Mouse (Mus musculus) heart, adult 2 months (tissue): ENCODE measurements around the gene Pcmt1. TPM values are rescaled to one million over a fixed set of nuclear protein-coding genes. Genes with fewer than 3 reads are reported as not detected.

ENCODE experiments used
- DNase-seq, 2 experiments: peaks; one replicate each; pipeline ENCODE4 v3.0.0; 2021
- H3K27ac ChIP-seq: fragments of 200-600 bp; 2 replicates; pipeline ENCODE4 v1.8.1; 2022
- H3K27me3 ChIP-seq: fragments of 200-500 bp; 2 replicates; pipeline ENCODE4 v1.6.1; 2012; ENCODE audit warnings: mild to moderate bottlenecking, low read length, inconsistent platforms, mixed read lengths; ENCODE audit not compliant: control insufficient read depth, insufficient read depth
- H3K36me3 ChIP-seq: fragments of 200-500 bp; 2 replicates; pipeline ENCODE4 v1.6.1; 2012; ENCODE audit warnings: low read length, inconsistent platforms; ENCODE audit not compliant: control insufficient read depth, insufficient read depth
- H3K4me1 ChIP-seq: fragments of 200-500 bp; 2 replicates; pipeline ENCODE4 v1.6.1; 2011; ENCODE audit warnings: low read length; ENCODE audit not compliant: control insufficient read depth, insufficient read depth
- H3K4me3 ChIP-seq: fragments of 200-600 bp; 2 replicates; pipeline ENCODE4 v1.8.1; 2022
- H3K79me2 ChIP-seq: fragments of 200-500 bp; replicated peaks from 2 replicates; pipeline ENCODE4 v1.6.1; 2012; ENCODE audit warnings: mild to moderate bottlenecking, inconsistent platforms, low read length, moderate library complexity, mixed read lengths; ENCODE audit not compliant: control insufficient read depth, insufficient read depth
- H3K9ac ChIP-seq: fragments of 200-500 bp; 2 replicates; pipeline ENCODE4 v1.6.1; 2012; ENCODE audit warnings: low read depth, mild to moderate bottlenecking, control low read depth, inconsistent platforms, low read length, mixed read lengths
- CTCF ChIP-seq: fragments of 200-600 bp; IDR thresholded peaks from 2 replicates; pipeline ENCODE4 v1.8.1; 2022; ENCODE audit warnings: antibody characterized with exemption, mild to moderate bottlenecking, moderate library complexity
- EP300 ChIP-seq: fragments of 200-500 bp; IDR thresholded peaks from 2 replicates; pipeline ENCODE4 v1.6.1; 2011; ENCODE audit warnings: low read depth, low read length, control low read depth; ENCODE audit not compliant: insufficient read depth
- POLR2A ChIP-seq: fragments of 200-500 bp; IDR thresholded peaks from 2 replicates; pipeline ENCODE4 v1.6.1; 2011; ENCODE audit warnings: mild to moderate bottlenecking, low read depth, low read length, control low read depth; ENCODE audit not compliant: insufficient read depth
- WGBS: fragments of 180-500 bp; shearing (Covaris S2); methylation state at CpG from one replicate; pipeline ENCODE4 v1.1.7; 2018; 5-methylcytosine and 5-hydroxymethylcytosine counted together
- intact Hi-C: fragments of 180-260 bp; cut with DNase I; formaldehyde crosslinking; loops from one replicate; pipeline ENCODE4 v1.15.1; 2025
- polyA plus RNA-seq: library from polyadenylated mRNA; depleted of rRNA; stranded (reverse); fragments of >200 nt; gene quantifications from 2 replicates; pipeline ENCODE4 v1.2.3, GENCODE M21; 2012
- total RNA-seq, 2 experiments: library from RNA; stranded (reverse); gene quantifications; 2 replicates each; pipeline ENCODE4 v1.2.3; 2021

The Pcmt1 gene
- total and polyA plus RNA-seq, 3 experiments: 35.3 to 101 (median 92.5) TPM

DNA sequence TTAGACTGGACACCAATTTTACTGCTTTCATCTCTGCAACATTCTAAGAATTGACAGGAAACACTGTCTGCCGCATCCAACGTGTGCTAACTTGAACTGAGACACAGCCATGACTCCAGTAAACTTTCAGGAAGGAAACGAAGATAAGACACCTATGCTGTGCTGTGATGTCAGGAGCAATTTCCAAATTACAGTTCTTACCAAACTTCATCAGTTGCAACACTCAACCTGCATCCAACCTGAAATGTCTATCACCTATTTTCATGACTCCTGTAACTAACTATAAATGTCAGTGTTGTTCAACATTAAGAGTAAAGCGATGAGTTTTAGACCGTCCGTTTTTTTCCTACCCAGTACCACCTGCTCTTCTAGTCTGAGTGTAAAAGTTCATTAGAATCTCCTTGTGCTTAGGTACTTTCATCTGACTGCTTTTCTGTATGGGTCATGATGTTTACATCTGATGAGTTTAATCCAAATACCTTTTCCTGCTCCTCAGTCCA, 16.9 kb downstream of the Pcmt1 start:
- Histone ChIP-seq H3K27me3 (no peaks in the 10 kb centered on the region), H3K4me1 (peaks cover 3% of the 10 kb centered on the region), H3K36me3 (peaks cover 3% of the 10 kb centered on the region; the same call in 1 of the 2 replicates), H3K79me2 (peaks cover 2% of the 10 kb centered on the region; the same call in 1 of the 2 replicates), H3K9ac (peak overlapping the region; percentile 93), H3K4me3 (peak overlapping the region; percentile 94), H3K27ac (peak overlapping the region; percentile 96)
- TF ChIP-seq EP300: no peak
- DNase-seq: no peak
- WGBS: 35% methylated on average over 6 of the region's 6 CpGs
- intact Hi-C loops: loop anchor here (10.0 kb wide), 1 partner anchor 121 kb away; no protein-coding TSS in a partner anchor

DNA sequence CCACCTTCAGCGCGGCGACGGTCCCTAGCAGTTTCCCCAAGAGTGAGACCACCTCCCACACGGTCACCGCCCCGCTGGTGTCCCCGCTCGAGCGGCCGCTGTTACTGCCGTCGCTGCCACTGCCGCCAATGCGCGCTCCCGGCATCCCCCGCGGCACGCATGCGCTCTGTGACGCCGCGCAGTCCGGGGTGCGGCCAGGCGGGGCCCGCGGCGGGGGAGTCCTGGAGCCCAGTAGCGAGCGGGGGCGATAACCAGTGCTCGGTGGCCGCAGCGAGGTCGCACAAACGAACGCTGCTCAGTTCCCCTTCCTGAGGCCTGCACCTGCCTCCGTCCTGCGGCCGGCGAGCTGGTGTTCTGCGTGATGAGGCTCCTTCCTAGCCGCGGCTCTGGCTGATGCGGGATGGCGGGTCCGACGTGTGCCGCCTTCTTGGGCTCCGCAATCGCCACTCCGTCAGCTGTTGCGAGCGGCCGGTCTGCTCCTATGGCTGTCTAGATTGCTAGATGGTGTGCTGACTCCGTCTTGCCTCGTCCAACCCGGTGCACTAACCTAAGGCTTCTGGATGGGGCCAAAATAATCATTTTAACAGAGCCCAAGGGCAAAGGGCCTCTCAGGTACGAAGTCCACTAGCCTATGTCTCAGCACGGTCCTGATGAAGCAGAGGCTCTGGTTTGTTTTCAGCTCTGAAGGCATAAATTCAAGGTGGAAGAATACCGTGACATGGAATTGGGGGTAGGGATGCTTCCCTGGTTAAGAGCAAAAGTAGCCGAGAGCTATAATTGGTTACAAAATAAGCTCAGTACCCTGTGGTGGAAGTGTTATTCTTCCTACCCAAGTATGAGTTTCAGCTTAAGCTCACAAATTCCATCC, 17.5 kb downstream of the Pcmt1 start:
- TF ChIP-seq CTCF: peak; percentile 14; the same call in 1 of the 2 replicates
- TF ChIP-seq POLR2A: peak; percentile 91
- 0 out of 2 replicates have a peak, but pooled peaks have one; percentile 31 for TF ChIP-seq EP300
- Histone ChIP-seq H3K4me1 (peaks cover 3% of the 10 kb centered on the region), H3K27ac (peak overlapping the region; percentile 96), H3K27me3 (no peaks in the 10 kb centered on the region), H3K36me3 (peaks cover 3% of the 10 kb centered on the region; the same call in 1 of the 2 replicates), H3K79me2 (peaks cover 2% of the 10 kb centered on the region), H3K4me3 (peak overlapping the region; percentile 94), H3K9ac (peak overlapping the region; percentile 93)
- peak; percentile 96 to 98 for DNase-seq
- intact Hi-C loops: loop anchor here (2.0 to 10.0 kb wide), 2 partner anchors 17 to 121 kb away; partner anchors contain the start of genes Lats1 and Pcmt1
- under 1% methylated on average over 64 of the region's 64 CpGs for WGBS

DNA sequence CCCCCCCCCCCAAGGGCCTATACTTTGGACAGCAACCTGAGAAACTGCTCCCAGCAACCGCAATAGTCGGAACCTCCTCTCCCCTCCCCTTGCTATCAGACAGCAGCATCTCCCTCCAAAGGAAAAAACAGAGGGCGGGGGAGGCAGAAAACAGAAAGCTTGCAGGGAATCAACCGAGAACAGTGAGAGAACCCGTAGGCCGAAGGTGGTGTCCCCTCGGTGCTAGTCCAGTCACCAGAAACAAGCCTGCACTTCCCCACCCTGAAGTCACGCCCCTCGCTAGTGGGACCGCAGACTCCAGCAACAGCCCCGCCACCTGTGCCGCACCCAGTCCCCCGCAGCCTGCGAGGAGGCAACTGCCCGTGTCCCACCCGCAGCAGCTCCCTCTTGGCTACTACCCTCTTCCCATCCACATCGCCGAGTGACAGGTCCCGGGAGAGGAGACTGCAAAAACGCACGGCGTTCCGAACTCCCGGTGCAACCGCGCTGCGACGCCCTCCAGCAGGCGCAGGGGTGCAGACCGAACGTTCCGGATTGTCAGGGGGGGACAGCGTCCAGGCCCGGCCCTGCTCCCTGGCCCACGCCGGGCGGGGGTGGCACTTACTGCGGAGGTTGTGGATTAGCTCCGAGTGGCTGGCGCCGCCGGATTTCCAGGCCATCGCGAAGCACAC, 18.3 kb downstream of the Pcmt1 start:
- peaks cover 3% of the 10 kb centered on the region for H3K4me1 ChIP-seq
- peak overlapping the region; percentile 94 for H3K4me3 ChIP-seq
- 0 out of 2 replicates have a peak, but pooled peaks cover 3% of the 10 kb centered on the region for H3K36me3 ChIP-seq
- H3K9ac ChIP-seq: peak overlapping the region; percentile 79
- peak overlapping the region; percentile 96 for H3K27ac ChIP-seq
- DNase-seq: no peak
- intact Hi-C loops: loop anchor here (2.0 to 10.0 kb wide), 2 partner anchors 18 to 122 kb away; partner anchors contain the start of genes Lats1 and Pcmt1
- TF ChIP-seq CTCF (no peak), EP300 (no peak), POLR2A (no peak)
- H3K79me2 ChIP-seq: peaks cover 4% of the 10 kb centered on the region
- no peaks in the 10 kb centered on the region for H3K27me3 ChIP-seq
- WGBS: 1% methylated on average over 44 of the region's 44 CpGs

DNA sequence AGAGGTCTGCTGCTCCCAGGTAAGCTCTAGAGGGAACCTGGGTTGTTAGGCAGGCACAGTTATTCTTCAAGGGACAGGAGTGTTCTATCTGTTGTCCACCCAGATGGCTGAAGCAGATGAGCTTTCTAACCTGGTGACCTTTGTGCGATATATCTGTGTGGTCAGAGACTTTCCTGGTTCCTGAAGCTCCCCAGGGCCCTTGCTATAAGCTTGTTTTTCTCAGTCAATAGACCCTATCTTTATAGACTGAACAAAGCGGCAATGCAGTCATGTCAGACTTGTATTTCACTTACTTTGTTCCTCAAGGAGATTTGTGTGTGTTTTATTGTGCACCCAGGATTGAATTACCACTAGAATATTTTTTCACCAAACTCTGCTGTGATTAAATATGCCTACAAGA, 29.9 kb downstream of the Pcmt1 start:
- H3K9ac ChIP-seq: no peak overlapping the region
- H3K27ac ChIP-seq: no peak overlapping the region
- DNase-seq: no peak
- intact Hi-C loops: no loop called here
- no peak overlapping the region for H3K4me3 ChIP-seq
- peaks cover 1% of the 10 kb centered on the region for H3K4me1 ChIP-seq
- H3K36me3 ChIP-seq: peaks cover 3% of the 10 kb centered on the region; the same call in 1 of the 2 replicates
- H3K79me2 ChIP-seq: peaks cover 3% of the 10 kb centered on the region
- H3K27me3 ChIP-seq: no peaks in the 10 kb centered on the region
- no peak for TF ChIP-seq EP300
- no peak for TF ChIP-seq POLR2A
- TF ChIP-seq CTCF: no peak
- 69% methylated on average over 2 of the region's 2 CpGs for WGBS

DNA sequence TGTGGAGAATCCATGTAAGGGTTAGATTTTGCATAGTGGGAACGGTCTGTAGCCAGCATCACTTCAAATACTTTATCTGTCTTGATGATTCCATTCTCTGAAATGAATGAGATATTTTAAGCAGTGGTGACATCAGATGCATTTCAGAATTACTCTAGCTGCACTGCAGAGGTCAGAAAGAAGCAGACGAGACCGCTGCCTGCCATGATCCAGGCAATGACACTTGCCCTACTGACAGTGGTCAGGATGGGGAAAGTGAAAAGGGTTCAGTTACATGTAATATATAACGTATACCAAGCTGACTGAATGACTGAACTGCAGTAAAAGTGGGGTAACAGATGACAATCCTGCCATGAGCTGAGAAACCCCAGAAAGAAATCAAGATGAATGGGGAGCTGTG, 31.9 kb downstream of the Pcmt1 start:
- H3K27ac ChIP-seq: peak overlapping the region; percentile 16; the same call in 1 of the 2 replicates
- peaks cover 1% of the 10 kb centered on the region; the same call in 1 of the 2 replicates for H3K79me2 ChIP-seq
- peaks cover 3% of the 10 kb centered on the region; the same call in 1 of the 2 replicates for H3K36me3 ChIP-seq
- no peak for TF ChIP-seq CTCF
- no peak for TF ChIP-seq EP300
- no peak for TF ChIP-seq POLR2A
- H3K27me3 ChIP-seq: no peaks in the 10 kb centered on the region
- 55% methylated on average over 4 of the region's 4 CpGs for WGBS
- H3K4me3 ChIP-seq: no peak overlapping the region
- no peak overlapping the region for H3K9ac ChIP-seq
- DNase-seq: no peak
- peaks cover 1% of the 10 kb centered on the region for H3K4me1 ChIP-seq
- intact Hi-C loops: no loop called here
